Mouse (Mus musculus) ES-Bruce4 (cell line): ENCODE measurements at regions not wholly inside any gene's neighbourhood (a gene's known extent, or its start where the extent isn't known, plus 50 kb on each side); places are given as distances from the start of the nearest gene placed in this dataset.

Source experiments
- CTCF ChIP-seq: IDR thresholded peaks from one replicate; pipeline ENCODE4 v1.8.1; 2011; ENCODE audit warnings: low read depth, low read length
- EP300 ChIP-seq: IDR thresholded peaks from 2 replicates; pipeline ENCODE4 v1.6.1; 2011; ENCODE audit warnings: low read depth, low read length; ENCODE audit not compliant: insufficient read depth
- POLR2A ChIP-seq: IDR thresholded peaks from one replicate; pipeline ENCODE4 v1.8.1; 2011; ENCODE audit warnings: low read length; ENCODE audit not compliant: insufficient read depth

DNA sequence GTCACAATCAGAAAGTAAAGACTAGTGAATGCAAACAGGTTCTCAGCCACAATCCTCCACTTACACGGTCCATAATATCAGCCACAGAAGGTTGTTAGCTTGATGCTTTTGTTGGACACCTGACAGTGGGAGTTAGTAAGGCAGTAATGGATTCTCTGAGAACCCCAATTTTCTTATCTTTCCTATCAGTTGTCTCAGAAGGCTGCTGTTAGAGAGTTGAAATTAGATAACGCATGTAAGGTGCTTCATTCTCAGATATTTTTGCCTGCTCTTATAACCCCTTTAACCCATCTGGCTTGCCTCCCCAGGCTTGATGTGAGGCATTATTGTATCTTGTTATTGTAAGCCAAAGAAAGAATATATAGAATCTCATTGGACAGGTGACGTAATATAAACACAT, 63.0 kb upstream of the Ube2e3 start:
- TF ChIP-seq CTCF (no peak), POLR2A (no peak), EP300 (no peak)
